Mouse (Mus musculus): ENCODE measurements at regions not wholly inside any gene's neighbourhood (a gene's known extent, or its start where the extent isn't known, plus 50 kb on each side); places are given as distances from the start of the nearest gene placed in this dataset.

DNA sequence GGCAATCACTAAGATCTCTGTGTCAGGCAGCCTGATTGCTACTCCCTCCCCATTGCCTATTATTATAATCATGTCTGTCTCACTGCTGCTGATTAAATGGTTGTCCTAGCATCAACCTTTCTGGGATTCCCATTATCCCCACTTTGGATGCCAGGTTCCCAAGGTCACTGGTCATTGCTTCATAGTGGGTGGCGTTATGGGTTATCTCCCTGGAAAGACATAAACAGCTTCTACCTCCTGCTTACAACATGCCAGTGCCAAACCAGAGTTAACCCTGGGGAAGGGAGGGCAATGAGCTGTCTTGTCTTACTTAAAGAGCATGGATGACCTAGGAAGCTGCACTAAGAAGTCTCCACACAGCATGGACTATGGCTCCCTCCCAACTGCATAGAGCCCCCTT is 136.9 kb downstream of the Uaca start:
- DNase-seq (ENCODE audit: extremely low spot score, low spot score) = no peak

DNA sequence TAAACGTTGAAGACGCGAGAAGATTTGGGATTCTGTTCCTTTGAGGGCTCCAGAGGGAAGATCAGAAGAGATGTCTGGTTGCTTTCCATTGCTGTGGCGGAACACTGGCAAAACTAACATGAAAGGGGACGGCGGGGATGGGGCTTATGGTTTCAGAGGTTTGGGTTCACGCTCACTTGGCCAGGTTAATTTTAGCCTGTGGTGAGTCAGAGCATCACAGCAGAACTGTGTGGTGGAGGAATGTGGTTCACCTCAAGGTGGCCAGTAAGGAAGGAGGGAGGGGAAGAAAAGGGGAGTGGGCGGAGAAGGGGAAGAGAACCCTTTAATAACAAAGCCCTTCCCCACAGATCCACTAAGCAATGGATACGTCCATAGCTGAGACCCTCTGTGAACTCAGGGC is 142.6 kb downstream of the Uaca start:
- DNase-seq (ENCODE audit: extremely low spot score, low spot score) = no peak

GRCm38 (mm10) chr9:60939858-60940804 is 145.8 kb downstream of the Uaca start:
- peak; percentile 97 for DNase-seq (ENCODE audit: extremely low spot score, low spot score)

DNA sequence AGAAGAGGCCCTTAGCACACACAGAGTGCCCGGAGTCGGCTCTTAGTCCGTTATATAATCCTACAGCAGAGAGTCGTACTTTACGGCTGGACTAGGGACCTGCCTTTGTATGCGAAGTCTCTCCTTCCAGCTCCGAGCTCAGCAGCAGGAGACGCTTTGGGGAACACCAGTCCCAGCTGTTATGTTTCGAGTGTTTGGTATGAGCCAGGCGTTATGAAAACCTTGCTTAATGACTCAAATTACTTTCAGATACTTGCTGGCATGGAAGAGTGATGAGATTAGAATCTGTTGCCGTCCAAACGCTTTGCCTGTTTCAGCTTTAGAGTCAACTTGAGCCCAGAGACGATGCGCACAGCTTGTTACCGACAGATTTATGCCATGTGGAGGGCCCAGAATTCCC is 153.0 kb downstream of the Uaca start:
- DNase-seq (ENCODE audit: extremely low spot score, low spot score) = no peak

DNA sequence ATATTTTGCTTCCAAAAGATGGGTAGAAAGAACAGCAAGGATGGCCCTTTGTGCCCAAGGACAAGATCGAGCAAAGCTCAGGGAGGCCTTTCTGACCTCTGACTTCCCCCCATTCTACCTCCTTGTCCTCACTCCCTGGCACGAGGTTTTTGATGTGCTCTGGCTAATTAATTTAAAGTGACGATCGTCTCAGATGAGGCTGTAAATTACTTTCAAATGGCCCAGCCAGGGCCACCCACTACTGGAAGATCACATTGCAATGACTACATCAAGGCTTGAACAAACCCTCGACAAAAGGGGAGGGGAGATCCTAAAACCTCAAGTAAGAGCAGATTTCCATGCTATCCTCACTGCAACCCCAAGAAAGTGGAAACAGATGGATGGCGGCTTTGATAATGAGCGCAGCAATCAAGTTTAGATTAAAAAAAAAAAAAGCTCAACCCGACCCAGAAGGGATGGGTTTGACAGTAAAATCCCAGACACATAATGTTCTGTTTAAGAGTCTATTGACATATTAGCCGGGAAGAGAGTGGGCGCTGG is 154.3 kb downstream of the Uaca start:
- no peak for DNase-seq (ENCODE audit: extremely low spot score, low spot score)

DNA sequence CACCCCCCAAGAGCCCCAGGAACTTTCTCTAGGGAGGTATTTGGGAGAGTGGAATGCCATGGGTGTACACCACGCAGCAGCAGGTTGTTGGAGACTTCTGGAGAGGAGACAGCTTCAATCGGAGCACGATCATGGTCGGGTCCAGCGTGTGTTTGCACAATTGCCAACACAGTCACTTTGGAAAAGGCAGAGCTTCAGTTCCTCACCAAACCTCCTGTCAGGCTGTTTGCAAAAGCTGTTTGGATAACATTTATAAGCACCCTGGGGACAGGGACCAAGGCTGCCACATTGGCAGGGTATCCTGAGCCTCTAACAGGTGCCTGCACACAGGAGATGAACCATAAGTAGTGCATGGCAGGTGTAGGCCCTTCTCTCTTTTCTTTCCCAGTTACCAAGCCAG is 155.8 kb downstream of the Uaca start:
- no peak for DNase-seq (ENCODE audit: extremely low spot score, low spot score)

DNA sequence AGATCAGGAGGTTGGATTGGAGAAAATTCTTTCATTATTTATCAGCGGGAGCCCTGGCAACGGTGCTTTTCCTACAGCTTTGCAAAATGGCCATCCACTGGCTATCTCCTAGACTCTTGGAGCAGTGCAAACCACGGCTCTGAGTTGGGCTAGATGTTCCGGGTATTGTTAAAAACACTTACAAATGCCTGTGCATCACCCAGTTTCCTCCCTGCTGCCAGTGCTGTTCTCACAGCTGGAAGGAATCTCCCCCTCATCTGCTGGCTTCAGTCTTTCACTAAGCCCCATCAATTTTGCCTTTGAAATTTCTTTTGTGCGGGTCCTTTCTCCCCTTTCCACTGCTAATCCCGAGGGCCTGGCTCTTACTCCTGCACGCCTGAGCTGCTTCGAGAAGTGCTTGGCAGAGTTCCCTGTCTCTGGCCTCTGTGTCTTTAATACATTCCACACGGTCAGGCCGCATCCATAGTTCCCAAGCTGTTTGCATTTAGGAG is 156.8 kb downstream of the Uaca start:
- DNase-seq (ENCODE audit: extremely low spot score, low spot score) = peak; percentile 22

DNA sequence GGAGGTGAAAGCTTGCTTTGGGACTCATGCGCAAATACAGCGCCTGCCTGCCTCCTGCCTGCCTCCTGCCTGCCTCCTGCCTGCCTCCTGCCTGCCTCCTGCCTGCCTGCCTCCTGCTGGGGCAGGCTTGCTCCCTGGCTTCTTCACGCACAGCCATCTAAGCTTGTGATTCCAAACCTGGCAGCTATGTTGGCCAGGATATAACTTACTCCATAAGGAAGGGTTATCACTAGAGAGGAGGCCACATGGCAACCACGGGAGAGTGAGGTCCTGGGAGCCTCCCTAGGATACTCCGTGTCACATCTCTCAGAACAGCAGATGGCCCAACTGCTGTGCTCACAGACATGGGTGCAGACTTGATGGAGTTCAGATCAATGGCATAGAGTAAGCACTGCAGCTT is 163.1 kb downstream of the Uaca start:
- DNase-seq (ENCODE audit: extremely low spot score, low spot score) = no peak

DNA sequence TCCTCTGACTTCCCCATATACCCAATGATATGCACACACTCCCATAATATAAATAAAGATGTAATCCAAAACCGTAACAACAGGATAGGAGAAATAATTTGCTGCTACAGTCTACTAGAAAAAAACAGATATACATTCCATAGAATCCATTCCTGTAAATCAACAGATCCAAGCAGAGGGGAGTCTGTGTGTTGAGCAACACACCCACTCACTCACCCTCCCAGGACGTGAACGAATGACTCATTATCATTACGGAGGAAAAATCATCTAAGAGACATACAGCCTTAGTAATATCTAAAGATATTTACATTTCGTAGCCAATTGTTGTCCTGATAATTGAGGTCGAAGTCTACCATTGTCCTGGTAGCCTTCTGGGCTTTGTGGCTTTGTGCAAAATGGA is 165.2 kb downstream of the Uaca start:
- DNase-seq (ENCODE audit: extremely low spot score, low spot score) = no peak

GRCm38 (mm10) chr9:60962086-60962485 is 167.7 kb downstream of the Uaca start:
- DNase-seq (ENCODE audit: extremely low spot score, low spot score) = no peak

GRCm38 (mm10) chr9:60965641-60966040 is 171.3 kb downstream of the Uaca start:
- no peak for DNase-seq (ENCODE audit: extremely low spot score, low spot score)

DNA sequence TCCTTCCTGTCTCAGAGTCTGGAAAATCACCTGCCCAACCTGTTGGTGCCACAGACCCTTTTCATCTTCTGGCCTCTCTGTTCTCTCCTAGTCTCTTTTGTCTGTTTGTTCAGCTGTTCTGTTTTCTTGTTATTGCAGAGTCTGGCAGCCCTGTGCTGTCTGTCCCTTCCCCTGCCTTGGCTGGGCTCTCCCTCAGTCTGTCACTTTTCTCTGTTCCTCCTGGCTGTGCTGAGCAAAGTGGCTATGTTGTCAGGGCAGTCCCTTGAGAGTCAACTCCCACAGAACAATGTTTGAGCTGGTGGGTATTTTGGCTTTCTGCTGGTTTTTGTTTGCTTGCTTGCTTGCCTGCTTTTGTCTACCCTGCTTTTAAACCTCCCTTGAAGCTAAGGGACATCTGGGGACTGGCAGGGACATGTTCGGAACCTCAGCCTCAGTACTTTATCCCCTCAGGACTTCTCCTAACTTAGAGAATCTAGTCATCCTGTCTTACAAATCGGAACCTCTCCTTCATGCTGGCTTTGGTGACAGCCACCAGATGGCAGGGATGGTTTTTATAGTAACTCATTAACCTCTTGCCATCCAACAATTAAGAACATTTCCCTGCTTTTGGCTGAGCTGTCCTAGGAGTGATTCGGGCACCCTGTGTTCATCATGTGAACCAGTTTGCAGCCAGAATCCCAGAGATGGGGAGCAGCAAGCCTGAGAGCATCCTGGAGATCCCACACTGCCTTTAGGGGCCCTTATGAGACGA is 174.1 kb downstream of the Uaca start:
- DNase-seq (ENCODE audit: extremely low spot score, low spot score) = no peak

GRCm38 (mm10) chr9:60972201-60972910 is 178.0 kb downstream of the Uaca start:
- no peak for DNase-seq (ENCODE audit: extremely low spot score, low spot score)

- no peak for DNase-seq (ENCODE audit: extremely low spot score, low spot score)
These were observed 180.2 kb downstream of the Uaca start for GRCm38 (mm10) chr9:60974546-60974945.

DNA sequence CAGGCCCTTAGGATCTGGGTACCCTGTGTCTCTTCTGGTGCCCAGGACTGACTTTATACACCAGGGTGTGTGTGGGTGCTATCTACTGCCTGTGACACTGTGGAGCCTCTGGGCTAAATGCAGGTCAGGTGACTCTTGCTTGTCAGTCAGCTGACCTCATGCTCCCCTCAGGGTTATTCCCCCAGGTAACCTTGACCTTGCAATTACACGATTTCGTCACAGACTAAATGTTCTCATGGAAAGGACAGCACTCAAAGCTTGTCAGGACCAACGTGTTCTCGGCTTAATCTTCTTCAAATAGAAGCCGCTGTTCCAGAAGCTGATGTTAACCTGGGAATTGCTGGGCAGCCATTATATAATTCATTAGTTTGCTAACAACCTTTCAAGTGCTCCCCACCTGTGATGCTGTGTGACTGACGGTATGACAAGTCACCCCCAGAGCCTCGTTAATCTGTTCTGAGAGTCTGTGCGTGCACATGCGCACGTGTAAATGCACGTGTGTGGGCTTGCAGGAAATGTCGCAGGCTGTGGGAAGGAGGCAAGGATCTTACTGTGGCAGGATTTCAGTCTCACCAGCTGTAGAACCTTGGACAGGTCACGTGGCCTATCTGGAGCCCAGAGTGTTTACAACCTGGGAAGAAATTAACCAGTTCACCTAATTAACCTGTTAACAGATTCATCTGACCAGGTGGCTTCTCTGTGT is 188.2 kb downstream of the Uaca start:
- DNase-seq (ENCODE audit: extremely low spot score, low spot score) = no peak

DNA sequence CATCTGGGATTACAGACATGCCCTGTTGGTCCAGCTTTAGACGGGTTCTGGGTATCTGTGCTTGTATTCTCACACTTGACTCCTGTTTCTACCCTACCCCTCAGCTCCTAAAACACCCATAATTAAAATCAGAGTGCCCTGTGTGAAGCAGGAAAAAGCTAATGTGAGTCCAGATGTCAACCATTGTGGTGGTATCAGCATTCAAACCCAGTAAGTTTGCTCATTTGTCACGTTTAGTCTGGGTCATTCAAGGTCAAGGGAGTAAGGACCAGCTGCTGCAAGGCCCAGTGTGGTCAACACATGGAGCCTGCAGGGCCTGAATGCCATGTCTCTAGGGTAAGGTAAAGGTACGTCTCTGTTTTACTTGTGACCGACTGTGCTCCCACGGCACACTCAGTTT is 188.9 kb downstream of the Uaca start:
- DNase-seq (ENCODE audit: extremely low spot score, low spot score) = no peak

- no peak for DNase-seq (ENCODE audit: extremely low spot score, low spot score)
These were observed 193.8 kb downstream of the Uaca start for GRCm38 (mm10) chr9:60988113-60988512.

DNA sequence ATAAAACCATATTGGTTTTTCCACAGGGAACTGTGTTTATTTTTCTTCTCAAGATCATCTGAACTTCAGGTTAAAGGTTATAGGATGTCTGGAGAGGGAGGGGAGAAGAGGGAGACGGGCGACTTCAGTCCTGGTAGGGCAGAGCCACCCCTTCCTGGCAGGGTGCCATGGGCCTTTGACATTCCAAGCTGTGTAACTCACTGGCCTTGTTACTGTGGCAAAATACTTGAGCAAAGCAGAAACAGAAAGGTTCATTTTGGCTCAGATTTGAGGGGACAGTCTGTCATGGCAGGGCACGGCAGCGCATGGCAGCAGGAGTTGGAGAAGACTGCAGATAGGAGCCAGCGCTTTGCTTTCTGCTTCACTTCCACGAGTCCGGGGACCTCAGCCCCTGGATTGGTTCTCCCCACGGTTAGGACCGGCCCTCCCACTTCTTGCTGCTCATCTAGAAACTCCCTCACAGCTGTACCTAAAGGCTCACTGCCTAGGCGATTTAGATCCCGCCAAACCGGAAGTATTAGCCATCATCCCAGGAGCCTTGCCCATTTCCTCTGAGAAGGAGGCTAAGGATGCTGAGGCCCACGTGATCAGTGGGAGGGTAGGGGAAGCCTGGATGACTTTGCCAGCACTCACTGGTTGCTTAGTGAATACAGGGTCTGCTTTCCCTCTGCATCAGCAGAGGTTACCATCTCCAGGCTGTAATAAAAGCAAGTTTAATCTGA is 195.5 kb downstream of the Uaca start:
- DNase-seq (ENCODE audit: extremely low spot score, low spot score) = no peak

- no peak for DNase-seq (ENCODE audit: extremely low spot score, low spot score)
These were observed 197.2 kb downstream of the Uaca start for GRCm38 (mm10) chr9:60991509-60991908.

DNA sequence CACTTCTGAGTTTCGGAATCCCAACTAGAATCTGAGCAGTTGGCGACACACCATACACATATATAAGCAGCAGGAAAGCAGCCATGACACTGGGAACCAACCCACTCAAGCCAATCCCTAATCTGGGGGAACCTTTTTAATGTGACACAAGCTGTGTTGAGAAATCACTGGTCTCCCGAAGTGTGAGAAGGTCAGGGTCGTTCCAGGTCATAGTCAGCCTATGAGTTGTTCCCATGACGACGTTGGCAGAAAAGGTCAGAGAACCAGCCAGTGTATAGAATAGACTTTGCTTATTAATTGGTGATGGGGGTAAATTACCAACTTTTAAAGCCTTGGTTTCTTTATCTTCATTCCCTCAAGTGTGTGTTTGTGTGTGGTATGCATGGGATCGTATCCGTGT is 199.3 kb downstream of the Uaca start:
- DNase-seq (ENCODE audit: extremely low spot score, low spot score) = no peak

All from neural tube, embryonic 10.5 days (tissue).